Mouse (Mus musculus): Measurements from ENCODE around the gene Nmnat1. TPM values are rescaled to one million over a fixed set of nuclear protein-coding genes. Genes with fewer than 3 reads are reported as not detected.
"Not testable (repeated sequence)": the region's sequence is repeated elsewhere in the genome, so short reads cannot be mapped to it uniquely, and the experiment has no call there.

Gene Nmnat1
- polyA plus RNA-seq, 2 experiments = 10.1 to 10.6 TPM

- Histone ChIP-seq H3K36me3 (ENCODE audit: control insufficient read depth, insufficient read depth, low read length) (no peaks in the 10 kb centered on the region), H3K4me2 (replicated peaks; ENCODE audit: low read depth, low read length, severe bottlenecking) (no peak overlapping the region), H3K4me3 (replicated peaks; ENCODE audit: low read length) (no peak overlapping the region), H3K9ac (ENCODE audit: low read depth, low read length, severe bottlenecking) (no peak overlapping the region), H3K27ac (replicated peaks; ENCODE audit: low read depth, low read length) (no peak overlapping the region), H3K4me1 (ENCODE audit: control insufficient read depth, insufficient read depth, low read length) (no peaks in the 10 kb centered on the region), H3K27me3 (ENCODE audit: control insufficient read depth, insufficient read depth, low read length) (no peaks in the 10 kb centered on the region), H3K9me3 (ENCODE audit: control insufficient read depth, low read length) (no peaks in the 10 kb centered on the region)
- no peak for ATAC-seq (ENCODE audit: low FRiP score, low read depth)
- DNase-seq (ENCODE audit: low spot score) = no peak
- no peak for TF ChIP-seq POLR2A (IDR thresholded peaks at IDR 0.05; ENCODE audit: borderline replicate concordance, extremely low read depth, insufficient read depth, insufficient read length)
- 71% methylated on average over 1 of the region's 1 CpGs for WGBS
Observed at GRCm38 (mm10) chr4:149459425-149459824, 25.6 kb downstream of the Nmnat1 start.

GRCm38 (mm10) chr4:149458526-149458925 is 26.5 kb downstream of the Nmnat1 start:
- WGBS = 61% methylated on average over 5 of the region's 5 CpGs
- no peak for DNase-seq (ENCODE audit: low spot score)
- Histone ChIP-seq H3K27me3 (ENCODE audit: control insufficient read depth, insufficient read depth, low read length) (no peaks in the 10 kb centered on the region), H3K4me2 (replicated peaks; ENCODE audit: low read depth, low read length, severe bottlenecking) (no peak overlapping the region), H3K9me3 (ENCODE audit: control insufficient read depth, low read length) (no peaks in the 10 kb centered on the region), H3K27ac (replicated peaks; ENCODE audit: low read depth, low read length) (no peak overlapping the region), H3K4me3 (replicated peaks; ENCODE audit: low read length) (no peak overlapping the region), H3K9ac (ENCODE audit: low read depth, low read length, severe bottlenecking) (no peak overlapping the region), H3K4me1 (ENCODE audit: control insufficient read depth, insufficient read depth, low read length) (no peaks in the 10 kb centered on the region), H3K36me3 (ENCODE audit: control insufficient read depth, insufficient read depth, low read length) (no peaks in the 10 kb centered on the region)
- ATAC-seq (ENCODE audit: low FRiP score, low read depth) = no peak
- no peak for TF ChIP-seq POLR2A (IDR thresholded peaks at IDR 0.05; ENCODE audit: borderline replicate concordance, extremely low read depth, insufficient read depth, insufficient read length)

- H3K36me3 ChIP-seq (ENCODE audit: control insufficient read depth, insufficient read depth, low read length) = no peaks in the 10 kb centered on the region
- H3K9ac ChIP-seq (ENCODE audit: low read depth, low read length, severe bottlenecking) = no peak overlapping the region
- H3K4me3 ChIP-seq (replicated peaks; ENCODE audit: low read length) = no peak overlapping the region
- no peaks in the 10 kb centered on the region for H3K4me1 ChIP-seq (ENCODE audit: control insufficient read depth, insufficient read depth, low read length)
- 78% methylated on average over 6 of the region's 6 CpGs for WGBS
- H3K27me3 ChIP-seq (ENCODE audit: control insufficient read depth, insufficient read depth, low read length) = no peaks in the 10 kb centered on the region
- H3K4me2 ChIP-seq (replicated peaks; ENCODE audit: low read depth, low read length, severe bottlenecking) = no peak overlapping the region
- TF ChIP-seq POLR2A (IDR thresholded peaks at IDR 0.05; ENCODE audit: borderline replicate concordance, extremely low read depth, insufficient read depth, insufficient read length) = no peak
- DNase-seq (ENCODE audit: low spot score) = no peak
- no peaks in the 10 kb centered on the region for H3K9me3 ChIP-seq (ENCODE audit: control insufficient read depth, low read length)
- ATAC-seq (ENCODE audit: low FRiP score, low read depth) = no peak
- H3K27ac ChIP-seq (replicated peaks; ENCODE audit: low read depth, low read length) = no peak overlapping the region
Observed at GRCm38 (mm10) chr4:149457831-149458430, 27.1 kb downstream of the Nmnat1 start.

- not testable (repeated sequence) for H3K4me2 ChIP-seq (replicated peaks; ENCODE audit: low read depth, low read length, severe bottlenecking); H3K36me3 ChIP-seq (ENCODE audit: control insufficient read depth, insufficient read depth, low read length); H3K4me1 ChIP-seq (ENCODE audit: control insufficient read depth, insufficient read depth, low read length); H3K27me3 ChIP-seq (ENCODE audit: control insufficient read depth, insufficient read depth, low read length); H3K9ac ChIP-seq (ENCODE audit: low read depth, low read length, severe bottlenecking); H3K4me3 ChIP-seq (replicated peaks; ENCODE audit: low read length); ATAC-seq (ENCODE audit: low FRiP score, low read depth); H3K9me3 ChIP-seq (ENCODE audit: control insufficient read depth, low read length); H3K27ac ChIP-seq (replicated peaks; ENCODE audit: low read depth, low read length); DNase-seq (ENCODE audit: low spot score)
- WGBS = 85% methylated on average over 25 of the region's 27 CpGs
Observed at GRCm38 (mm10) chr4:149457163-149457562, 27.8 kb downstream of the Nmnat1 start.

- no peaks in the 10 kb centered on the region for H3K4me1 ChIP-seq (ENCODE audit: control insufficient read depth, insufficient read depth, low read length)
- H3K36me3 ChIP-seq (ENCODE audit: control insufficient read depth, insufficient read depth, low read length) = no peaks in the 10 kb centered on the region
- H3K4me2 ChIP-seq (replicated peaks; ENCODE audit: low read depth, low read length, severe bottlenecking) = no peak within 1 kb of the TSS
- no peak for TF ChIP-seq POLR2A (IDR thresholded peaks at IDR 0.05; ENCODE audit: borderline replicate concordance, extremely low read depth, insufficient read depth, insufficient read length)
- H3K4me3 ChIP-seq (replicated peaks; ENCODE audit: low read length) = no peak within 1 kb of the TSS
- ATAC-seq (ENCODE audit: low FRiP score, low read depth) (no peak), DNase-seq (ENCODE audit: low spot score) (no peak)
- H3K9ac ChIP-seq (ENCODE audit: low read depth, low read length, severe bottlenecking) = no peak within 1 kb of the TSS
- H3K9me3 ChIP-seq (ENCODE audit: control insufficient read depth, low read length) = no peaks in the 10 kb centered on the region
- no peak within 1 kb of the TSS for H3K27ac ChIP-seq (replicated peaks; ENCODE audit: low read depth, low read length)
- 48% methylated on average over 8 of the region's 8 CpGs for WGBS
- no peaks in the 10 kb centered on the region for H3K27me3 ChIP-seq (ENCODE audit: control insufficient read depth, insufficient read depth, low read length)
Observed at GRCm38 (mm10) chr4:149454879-149455278, 30.1 kb downstream of the Nmnat1 start, which contains the start of gene Rbp7. Rbp7 (minus strand) TSS chr4:149454978.

GRCm38 (mm10) chr4:149454263-149454662 is 30.7 kb downstream of the Nmnat1 start:
- no peak overlapping the region for H3K4me2 ChIP-seq (replicated peaks; ENCODE audit: low read depth, low read length, severe bottlenecking)
- H3K9ac ChIP-seq (ENCODE audit: low read depth, low read length, severe bottlenecking) = no peak overlapping the region
- no peak for ATAC-seq (ENCODE audit: low FRiP score, low read depth)
- no peaks in the 10 kb centered on the region for H3K36me3 ChIP-seq (ENCODE audit: control insufficient read depth, insufficient read depth, low read length)
- no peak for DNase-seq (ENCODE audit: low spot score)
- no peaks in the 10 kb centered on the region for H3K9me3 ChIP-seq (ENCODE audit: control insufficient read depth, low read length)
- WGBS = 81% methylated on average over 17 of the region's 17 CpGs
- no peaks in the 10 kb centered on the region for H3K27me3 ChIP-seq (ENCODE audit: control insufficient read depth, insufficient read depth, low read length)
- H3K4me3 ChIP-seq (replicated peaks; ENCODE audit: low read length) = no peak overlapping the region
- TF ChIP-seq POLR2A (IDR thresholded peaks at IDR 0.05; ENCODE audit: borderline replicate concordance, extremely low read depth, insufficient read depth, insufficient read length) = no peak
- H3K27ac ChIP-seq (replicated peaks; ENCODE audit: low read depth, low read length) = no peak overlapping the region
- no peaks in the 10 kb centered on the region for H3K4me1 ChIP-seq (ENCODE audit: control insufficient read depth, insufficient read depth, low read length)

Measured in limb, embryonic 14.5 days (tissue).